Mouse (Mus musculus): ENCODE data around the gene D10Wsu102e. TPM values are rescaled to one million over a fixed set of nuclear protein-coding genes. Genes with fewer than 3 reads are reported as not detected.
A peak's percentile ranks its signal among the peaks of the same experiment; 100 is the strongest.
"Not testable (repeated sequence)": the region's sequence is repeated elsewhere in the genome, so short reads cannot be mapped to it uniquely, and the experiment has no call there.

D10Wsu102e gene
- polyA plus RNA-seq, 1 experiment from 2014 or later = 0.97 TPM

- Histone ChIP-seq H3K9ac (ENCODE audit: low read length) (no peak overlapping the region), H3K4me2 (ENCODE audit: low read depth) (no peak overlapping the region), H3K36me3 (ENCODE audit: control insufficient read depth, insufficient read depth, low read length) (no peaks in the 10 kb centered on the region), H3K4me3 (ENCODE audit: low read depth, low read length) (no peak overlapping the region), H3K27me3 (ENCODE audit: control insufficient read depth, insufficient read depth, low read length) (no peaks in the 10 kb centered on the region), H3K4me1 (ENCODE audit: control insufficient read depth, insufficient read depth, low read length) (no peaks in the 10 kb centered on the region), H3K27ac (ENCODE audit: low read depth, low read length) (no peak overlapping the region), H3K9me3 (ENCODE audit: control insufficient read depth, low read length) (no peaks in the 10 kb centered on the region)
- DNase-seq (ENCODE audit: low spot score) (no peak), ATAC-seq (ENCODE audit: insufficient read depth, low FRiP score, low TSS enrichment) (no peak)
- WGBS = 88% methylated on average over 8 of the region's 8 CpGs
These were observed 24.6 kb downstream of the D10Wsu102e start for GRCm38 (mm10) chr10:83384456-83385215.

GRCm38 (mm10) chr10:83385330-83385910 lies 25.4 kb downstream of the D10Wsu102e start:
- DNase-seq (ENCODE audit: low spot score) (no peak), ATAC-seq (ENCODE audit: insufficient read depth, low FRiP score, low TSS enrichment) (no peak)
- H3K4me3 ChIP-seq (ENCODE audit: low read depth, low read length) = no peak overlapping the region
- H3K27me3 ChIP-seq (ENCODE audit: control insufficient read depth, insufficient read depth, low read length) = no peaks in the 10 kb centered on the region
- H3K4me1 ChIP-seq (ENCODE audit: control insufficient read depth, insufficient read depth, low read length) = no peaks in the 10 kb centered on the region
- H3K36me3 ChIP-seq (ENCODE audit: control insufficient read depth, insufficient read depth, low read length) = no peaks in the 10 kb centered on the region
- no peak overlapping the region for H3K4me2 ChIP-seq (ENCODE audit: low read depth)
- WGBS = 92% methylated on average over 7 of the region's 7 CpGs
- no peaks in the 10 kb centered on the region for H3K9me3 ChIP-seq (ENCODE audit: control insufficient read depth, low read length)
- no peak overlapping the region for H3K9ac ChIP-seq (ENCODE audit: low read length)
- H3K27ac ChIP-seq (ENCODE audit: low read depth, low read length) = no peak overlapping the region

- H3K4me3 ChIP-seq (ENCODE audit: low read depth, low read length) = no peak overlapping the region
- no peak overlapping the region for H3K27ac ChIP-seq (ENCODE audit: low read depth, low read length)
- H3K9me3 ChIP-seq (ENCODE audit: control insufficient read depth, low read length) = no peaks in the 10 kb centered on the region
- WGBS = 93% methylated on average over 2 of the region's 2 CpGs
- ATAC-seq (ENCODE audit: insufficient read depth, low FRiP score, low TSS enrichment) = no peak
- H3K4me1 ChIP-seq (ENCODE audit: control insufficient read depth, insufficient read depth, low read length) = no peaks in the 10 kb centered on the region
- no peaks in the 10 kb centered on the region for H3K36me3 ChIP-seq (ENCODE audit: control insufficient read depth, insufficient read depth, low read length)
- H3K27me3 ChIP-seq (ENCODE audit: control insufficient read depth, insufficient read depth, low read length) = no peaks in the 10 kb centered on the region
- no peak for DNase-seq (ENCODE audit: low spot score)
- no peak overlapping the region for H3K4me2 ChIP-seq (ENCODE audit: low read depth)
- H3K9ac ChIP-seq (ENCODE audit: low read length) = no peak overlapping the region
These were observed 37.3 kb downstream of the D10Wsu102e start for GRCm38 (mm10) chr10:83397336-83397735.

GRCm38 (mm10) chr10:83400896-83401295 lies 40.9 kb downstream of the D10Wsu102e start:
- H3K27ac ChIP-seq (ENCODE audit: low read depth, low read length); H3K4me3 ChIP-seq (ENCODE audit: low read depth, low read length); H3K36me3 ChIP-seq (ENCODE audit: control insufficient read depth, insufficient read depth, low read length); H3K27me3 ChIP-seq (ENCODE audit: control insufficient read depth, insufficient read depth, low read length); DNase-seq (ENCODE audit: low spot score); ATAC-seq (ENCODE audit: insufficient read depth, low FRiP score, low TSS enrichment); H3K4me1 ChIP-seq (ENCODE audit: control insufficient read depth, insufficient read depth, low read length); H3K9ac ChIP-seq (ENCODE audit: low read length); H3K9me3 ChIP-seq (ENCODE audit: control insufficient read depth, low read length); H3K4me2 ChIP-seq (ENCODE audit: low read depth): not testable (repeated sequence)
- WGBS = 92% methylated on average over 6 of the region's 7 CpGs

GRCm38 (mm10) chr10:83405031-83405430 lies 45.0 kb downstream of the D10Wsu102e start:
- Histone ChIP-seq H3K27ac (ENCODE audit: low read depth, low read length) (no peak overlapping the region), H3K9ac (ENCODE audit: low read length) (no peak overlapping the region), H3K36me3 (ENCODE audit: control insufficient read depth, insufficient read depth, low read length) (no peaks in the 10 kb centered on the region), H3K4me2 (ENCODE audit: low read depth) (no peak overlapping the region), H3K27me3 (ENCODE audit: control insufficient read depth, insufficient read depth, low read length) (no peaks in the 10 kb centered on the region), H3K4me1 (ENCODE audit: control insufficient read depth, insufficient read depth, low read length) (no peaks in the 10 kb centered on the region), H3K4me3 (ENCODE audit: low read depth, low read length) (no peak overlapping the region), H3K9me3 (ENCODE audit: control insufficient read depth, low read length) (no peaks in the 10 kb centered on the region)
- 89% methylated on average over 11 of the region's 11 CpGs for WGBS
- DNase-seq (ENCODE audit: low spot score) = peak; percentile 17
- no peak for ATAC-seq (ENCODE audit: insufficient read depth, low FRiP score, low TSS enrichment)

GRCm38 (mm10) chr10:83405711-83406110 lies 45.7 kb downstream of the D10Wsu102e start:
- Histone ChIP-seq H3K36me3 (ENCODE audit: control insufficient read depth, insufficient read depth, low read length) (no peaks in the 10 kb centered on the region), H3K4me1 (ENCODE audit: control insufficient read depth, insufficient read depth, low read length) (no peaks in the 10 kb centered on the region), H3K9me3 (ENCODE audit: control insufficient read depth, low read length) (no peaks in the 10 kb centered on the region), H3K4me2 (ENCODE audit: low read depth) (no peak overlapping the region), H3K9ac (ENCODE audit: low read length) (no peak overlapping the region), H3K27me3 (ENCODE audit: control insufficient read depth, insufficient read depth, low read length) (no peaks in the 10 kb centered on the region), H3K4me3 (ENCODE audit: low read depth, low read length) (no peak overlapping the region), H3K27ac (ENCODE audit: low read depth, low read length) (no peak overlapping the region)
- DNase-seq (ENCODE audit: low spot score) = no peak
- no peak for ATAC-seq (ENCODE audit: insufficient read depth, low FRiP score, low TSS enrichment)
- WGBS = 95% methylated on average over 11 of the region's 11 CpGs

GRCm38 (mm10) chr10:83407141-83407540 lies 47.1 kb downstream of the D10Wsu102e start:
- Histone ChIP-seq H3K4me2 (ENCODE audit: low read depth) (no peak overlapping the region), H3K27me3 (ENCODE audit: control insufficient read depth, insufficient read depth, low read length) (no peaks in the 10 kb centered on the region), H3K36me3 (ENCODE audit: control insufficient read depth, insufficient read depth, low read length) (no peaks in the 10 kb centered on the region; the same call in 1 of the 2 replicates), H3K9me3 (ENCODE audit: control insufficient read depth, low read length) (no peaks in the 10 kb centered on the region), H3K27ac (ENCODE audit: low read depth, low read length) (no peak overlapping the region), H3K4me3 (ENCODE audit: low read depth, low read length) (no peak overlapping the region), H3K4me1 (ENCODE audit: control insufficient read depth, insufficient read depth, low read length) (no peaks in the 10 kb centered on the region), H3K9ac (ENCODE audit: low read length) (no peak overlapping the region)
- 94% methylated on average over 10 of the region's 10 CpGs for WGBS
- DNase-seq (ENCODE audit: low spot score) (no peak), ATAC-seq (ENCODE audit: insufficient read depth, low FRiP score, low TSS enrichment) (no peak)

GRCm38 (mm10) chr10:83418466-83418865 lies 58.4 kb downstream of the D10Wsu102e start:
- not testable (repeated sequence) for ATAC-seq (ENCODE audit: insufficient read depth, low FRiP score, low TSS enrichment); H3K36me3 ChIP-seq (ENCODE audit: control insufficient read depth, insufficient read depth, low read length); H3K27me3 ChIP-seq (ENCODE audit: control insufficient read depth, insufficient read depth, low read length); H3K4me1 ChIP-seq (ENCODE audit: control insufficient read depth, insufficient read depth, low read length); H3K9me3 ChIP-seq (ENCODE audit: control insufficient read depth, low read length); DNase-seq (ENCODE audit: low spot score); H3K4me3 ChIP-seq (ENCODE audit: low read depth, low read length); H3K9ac ChIP-seq (ENCODE audit: low read length); H3K27ac ChIP-seq (ENCODE audit: low read depth, low read length); H3K4me2 ChIP-seq (ENCODE audit: low read depth)
- 96% methylated on average over 16 of the region's 16 CpGs for WGBS

- no peak overlapping the region for H3K4me3 ChIP-seq (ENCODE audit: low read depth, low read length)
- H3K9me3 ChIP-seq (ENCODE audit: control insufficient read depth, low read length) = no peaks in the 10 kb centered on the region; the same call in 1 of the 2 replicates
- no peak overlapping the region for H3K4me2 ChIP-seq (ENCODE audit: low read depth)
- no peak for DNase-seq (ENCODE audit: low spot score)
- no peak overlapping the region for H3K9ac ChIP-seq (ENCODE audit: low read length)
- no peaks in the 10 kb centered on the region for H3K36me3 ChIP-seq (ENCODE audit: control insufficient read depth, insufficient read depth, low read length)
- H3K27ac ChIP-seq (ENCODE audit: low read depth, low read length) = no peak overlapping the region
- no peaks in the 10 kb centered on the region for H3K27me3 ChIP-seq (ENCODE audit: control insufficient read depth, insufficient read depth, low read length)
- ATAC-seq (ENCODE audit: insufficient read depth, low FRiP score, low TSS enrichment) = no peak
- no peaks in the 10 kb centered on the region for H3K4me1 ChIP-seq (ENCODE audit: control insufficient read depth, insufficient read depth, low read length)
- 88% methylated on average over 7 of the region's 7 CpGs for WGBS
These were observed 88.6 kb downstream of the D10Wsu102e start for GRCm38 (mm10) chr10:83448582-83448981.
